Mouse (Mus musculus): ENCODE data around the gene Fhl4.

Fhl4 gene

GRCm38 (mm10) chr10:85102247-85103084, at the start of gene Fhl4, which contains the start of gene Tmem263:
Gene Fhl4, minus strand, starts transcription at chr10:85102495.
Gene Tmem263, plus strand, starts transcription at chr10:85102627.
- DNase-seq (ENCODE audit: extremely low spot score) = peak; percentile 96

- no peak for DNase-seq (ENCODE audit: extremely low spot score)
These were observed 46.9 kb upstream of the Fhl4 start for GRCm38 (mm10) chr10:85149226-85149625.

- no peak for DNase-seq (ENCODE audit: extremely low spot score)
These were observed 44.0 kb upstream of the Fhl4 start for GRCm38 (mm10) chr10:85146282-85146681.

GRCm38 (mm10) chr10:85141465-85141864, 39.2 kb upstream of the Fhl4 start:
- no peak for DNase-seq (ENCODE audit: extremely low spot score)

- DNase-seq (ENCODE audit: extremely low spot score) = no peak
These were observed 34.3 kb upstream of the Fhl4 start for GRCm38 (mm10) chr10:85136573-85136972.

GRCm38 (mm10) chr10:85128453-85128852, 26.2 kb upstream of the Fhl4 start:
- DNase-seq (ENCODE audit: extremely low spot score) = no peak

- peak; percentile 87 for DNase-seq (ENCODE audit: extremely low spot score)
These were observed 25.3 kb upstream of the Fhl4 start, which contains the start of gene Mterf2 for GRCm38 (mm10) chr10:85127395-85128287. Gene Mterf2, minus strand, starts transcription at chr10:85128027.

- no peak for DNase-seq (ENCODE audit: extremely low spot score)
These were observed 22.9 kb upstream of the Fhl4 start for GRCm38 (mm10) chr10:85125184-85125583.

GRCm38 (mm10) chr10:85114409-85114808, 12.1 kb upstream of the Fhl4 start:
- no peak for DNase-seq (ENCODE audit: extremely low spot score)

- DNase-seq (ENCODE audit: extremely low spot score) = peak; percentile 61
These were observed 990 bp upstream of the Fhl4 start for GRCm38 (mm10) chr10:85103085-85103885.

- DNase-seq (ENCODE audit: extremely low spot score) = no peak
These were observed 454 bp downstream of the Fhl4 start for GRCm38 (mm10) chr10:85101841-85102240.

- no peak for DNase-seq (ENCODE audit: extremely low spot score)
These were observed 30.6 kb downstream of the Fhl4 start for GRCm38 (mm10) chr10:85071605-85072152.

- no peak for DNase-seq (ENCODE audit: extremely low spot score)
These were observed 47.4 kb downstream of the Fhl4 start for GRCm38 (mm10) chr10:85054876-85055275.

GRCm38 (mm10) chr10:85052451-85052850, 49.8 kb downstream of the Fhl4 start:
- no peak for DNase-seq (ENCODE audit: extremely low spot score)

GRCm38 (mm10) chr10:85050668-85051208, 51.6 kb downstream of the Fhl4 start:
- DNase-seq (ENCODE audit: extremely low spot score) = no peak

GRCm38 (mm10) chr10:85048008-85048407, 54.3 kb downstream of the Fhl4 start:
- DNase-seq (ENCODE audit: extremely low spot score) = no peak

GRCm38 (mm10) chr10:85046585-85046984, 55.7 kb downstream of the Fhl4 start:
- DNase-seq (ENCODE audit: extremely low spot score) = peak; percentile 35
